Mouse (Mus musculus) CD4-positive helper T cell, adult 2 months (primary cell): ENCODE data around the gene Dcst1.

Source experiments
- DNase-seq: peaks from one replicate; pipeline ENCODE4 v3.0.0-alpha.2; 2012; ENCODE audit warnings: low read depth, missing footprints, low spot score

Dcst1 gene

GRCm38 (mm10) chr3:89388901-89389740, 24.1 kb upstream of the Dcst1 start:
- DNase-seq: peak; percentile 85

- DNase-seq: peak; percentile 42
These were observed 23.3 kb upstream of the Dcst1 start for GRCm38 (mm10) chr3:89388134-89388881.

GRCm38 (mm10) chr3:89387632-89388031, 22.6 kb upstream of the Dcst1 start:
- DNase-seq: peak; percentile 38

GRCm38 (mm10) chr3:89386438-89387420, 21.7 kb upstream of the Dcst1 start:
- peak; percentile 84 for DNase-seq

GRCm38 (mm10) chr3:89385451-89385850, 20.4 kb upstream of the Dcst1 start:
- peak; percentile 62 for DNase-seq

- DNase-seq: no peak
These were observed 19.5 kb upstream of the Dcst1 start for GRCm38 (mm10) chr3:89384331-89385076.

- peak; percentile 48 for DNase-seq
These were observed 18.7 kb upstream of the Dcst1 start for GRCm38 (mm10) chr3:89383651-89384255.

GRCm38 (mm10) chr3:89382950-89383349, 17.9 kb upstream of the Dcst1 start:
- no peak for DNase-seq

GRCm38 (mm10) chr3:89382033-89382882, 17.2 kb upstream of the Dcst1 start:
- DNase-seq: peak; percentile 70

GRCm38 (mm10) chr3:89381233-89381632, 16.2 kb upstream of the Dcst1 start:
- no peak for DNase-seq

- peak; percentile 29 for DNase-seq
These were observed 15.7 kb upstream of the Dcst1 start for GRCm38 (mm10) chr3:89380711-89381110.

- no peak for DNase-seq
These were observed 15.2 kb upstream of the Dcst1 start for GRCm38 (mm10) chr3:89380291-89380690.

GRCm38 (mm10) chr3:89379388-89380131, 14.5 kb upstream of the Dcst1 start:
- DNase-seq: peak; percentile 35

- DNase-seq: peak; percentile 83
These were observed 13.5 kb upstream of the Dcst1 start for GRCm38 (mm10) chr3:89378394-89379067.

- DNase-seq: no peak
These were observed 12.8 kb upstream of the Dcst1 start for GRCm38 (mm10) chr3:89377831-89378230.

- no peak for DNase-seq
These were observed 8.7 kb upstream of the Dcst1 start for GRCm38 (mm10) chr3:89373581-89374231.

- no peak for DNase-seq
These were observed 2.3 kb upstream of the Dcst1 start for GRCm38 (mm10) chr3:89367338-89367737.
